Mouse (Mus musculus) C2C12 (cell line): ENCODE data around the gene Clstn1.
"Not testable (repeated sequence)": the region's sequence is repeated elsewhere in the genome, so short reads cannot be mapped to it uniquely, and the experiment has no call there.

Experiments
- CEBPB ChIP-seq: IDR thresholded peaks from one replicate; pipeline ENCODE4 v1.6.1; 2011; ENCODE audit warnings: low read depth, mild to moderate bottlenecking, control low read depth, moderate library complexity
- CTCF ChIP-seq: IDR thresholded peaks from one replicate; pipeline ENCODE4 v1.5.1; 2011; ENCODE audit not compliant: control insufficient read depth, insufficient read depth, insufficient read length
- FOSL1 ChIP-seq: IDR thresholded peaks from one replicate; pipeline ENCODE4 v1.8.0; 2011; ENCODE audit warnings: mild to moderate bottlenecking, low read length; ENCODE audit not compliant: poor library complexity, insufficient read depth, severe bottlenecking
- MAX ChIP-seq: IDR thresholded peaks from one replicate; pipeline ENCODE4 v1.6.1; 2011; ENCODE audit warnings: mild to moderate bottlenecking, control low read depth
- MYOG ChIP-seq: IDR thresholded peaks from one replicate; pipeline ENCODE4 v1.6.1; 2011; ENCODE audit not compliant: control insufficient read depth, insufficient read length; ENCODE audit errors: extremely low read depth
- USF1 ChIP-seq: IDR thresholded peaks from one replicate; pipeline ENCODE4 v1.6.1; 2011; ENCODE audit warnings: low read depth, mild to moderate bottlenecking, control low read depth, moderate library complexity

DNA sequence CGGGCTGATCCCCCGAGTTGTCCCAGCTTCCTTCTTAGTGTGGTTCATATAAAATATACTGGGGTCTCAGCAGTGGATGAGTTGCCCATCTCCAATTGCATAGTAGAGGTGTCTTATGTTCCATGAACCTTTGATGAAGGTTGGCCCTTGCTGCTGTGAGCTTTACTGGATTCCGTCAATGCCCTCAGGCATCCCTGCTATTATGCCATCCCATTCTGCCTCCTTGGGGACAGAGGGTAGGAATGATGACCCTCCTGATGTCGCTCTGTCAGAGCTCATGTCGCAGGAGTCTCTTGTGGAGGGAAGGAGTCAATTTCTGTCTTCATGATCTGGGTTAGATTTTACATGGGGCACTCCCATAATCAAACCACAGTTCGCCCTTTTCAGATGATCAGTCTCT is 27.2 kb downstream of the Clstn1 start:
- not testable (repeated sequence) for TF ChIP-seq CEBPB, CTCF, FOSL1, MYOG, USF1, MAX
